Mouse (Mus musculus) adrenal gland, postnatal 36 days (tissue): ENCODE data around the gene Pes1. TPM values are rescaled to one million over a fixed set of nuclear protein-coding genes. Genes with fewer than 3 reads are reported as not detected.

Experiments
- DNase-seq, 2 experiments: peaks; one replicate each; pipeline ENCODE4 v3.0.0; 2021; ENCODE audit warnings: mixed read lengths in 1 of 2
- total RNA-seq, 2 experiments: library from RNA; stranded (reverse); gene quantifications; 2 replicates each; pipeline ENCODE4 v1.2.3; 2021

Gene Pes1
- total RNA-seq, 2 experiments from 2014 or later, result 62.0 to 64.2 TPM

- DNase-seq, result peak in 1 of 2 experiments; percentile 9
These were observed 620 bp upstream of the Pes1 start for GRCm38 (mm10) chr11:3963155-3963554.

- no peak for DNase-seq
These were observed 819 bp downstream of the Pes1 start for GRCm38 (mm10) chr11:3964416-3965172.

DNA sequence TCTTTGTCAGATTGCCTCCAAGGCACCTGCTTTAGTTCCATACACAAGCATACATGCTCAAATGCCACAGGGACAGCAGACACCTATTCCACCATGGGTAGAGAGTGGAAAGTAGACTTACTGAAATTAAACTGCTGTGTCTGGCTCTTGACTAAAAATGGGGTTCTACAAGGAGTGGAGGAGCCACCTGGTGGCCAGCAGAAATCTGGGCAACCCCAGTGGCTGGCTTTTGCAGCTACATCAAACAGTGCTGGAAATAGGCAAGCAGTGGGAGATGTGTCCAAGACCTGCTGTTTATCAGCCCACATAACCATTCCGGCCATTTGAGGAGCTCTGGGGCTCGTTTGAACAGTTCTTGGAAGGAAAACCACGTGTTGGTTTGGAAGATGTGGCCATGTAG is 6.1 kb downstream of the Pes1 start:
- DNase-seq, result no peak

- no peak for DNase-seq
These were observed 6.6 kb downstream of the Pes1 start for GRCm38 (mm10) chr11:3970361-3970760.

DNA sequence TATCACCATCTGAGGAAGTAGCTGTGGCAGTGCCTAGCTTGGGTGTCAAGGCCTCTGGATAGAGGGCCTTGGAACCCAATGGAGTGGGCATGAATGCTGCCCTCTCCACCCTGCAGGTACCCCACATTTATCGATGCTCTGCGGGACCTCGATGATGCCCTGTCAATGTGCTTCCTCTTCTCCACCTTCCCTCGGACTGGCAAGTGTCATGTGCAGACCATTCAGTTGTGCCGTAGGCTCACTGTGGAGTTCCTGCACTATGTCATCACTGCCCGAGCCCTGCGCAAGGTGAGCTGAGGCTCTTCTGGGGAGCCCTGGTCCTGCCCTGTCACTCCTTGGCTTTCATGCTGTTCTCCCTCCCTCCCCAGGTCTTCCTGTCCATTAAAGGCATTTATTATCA is 9.3 kb downstream of the Pes1 start:
- no peak for DNase-seq

DNA sequence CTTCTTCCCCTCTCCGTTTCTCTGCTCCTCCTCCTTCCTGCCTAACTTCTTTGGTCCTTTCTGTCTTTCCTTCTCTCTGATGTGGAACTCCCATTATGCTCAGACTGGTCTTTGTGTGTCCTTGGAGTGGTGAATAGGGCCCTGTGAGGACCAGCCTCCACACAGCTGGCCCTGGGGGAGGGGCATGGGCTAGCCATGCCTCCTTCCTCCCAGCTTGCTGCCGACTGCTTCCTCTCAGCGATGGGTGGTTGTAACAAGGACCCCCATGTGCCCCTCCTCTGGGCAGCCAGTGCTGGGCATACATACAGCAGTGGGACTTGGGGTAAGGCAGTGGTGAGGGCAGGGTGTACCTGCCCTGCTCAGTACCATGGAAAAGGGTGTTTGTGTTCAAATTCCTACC is 10.5 kb downstream of the Pes1 start:
- DNase-seq, result no peak

- DNase-seq, result no peak
These were observed 12.9 kb downstream of the Pes1 start, which contains the start of gene 4930556J24Rik for GRCm38 (mm10) chr11:3976678-3977077. 4930556J24Rik (minus strand) TSS chr11:3976778.

DNA sequence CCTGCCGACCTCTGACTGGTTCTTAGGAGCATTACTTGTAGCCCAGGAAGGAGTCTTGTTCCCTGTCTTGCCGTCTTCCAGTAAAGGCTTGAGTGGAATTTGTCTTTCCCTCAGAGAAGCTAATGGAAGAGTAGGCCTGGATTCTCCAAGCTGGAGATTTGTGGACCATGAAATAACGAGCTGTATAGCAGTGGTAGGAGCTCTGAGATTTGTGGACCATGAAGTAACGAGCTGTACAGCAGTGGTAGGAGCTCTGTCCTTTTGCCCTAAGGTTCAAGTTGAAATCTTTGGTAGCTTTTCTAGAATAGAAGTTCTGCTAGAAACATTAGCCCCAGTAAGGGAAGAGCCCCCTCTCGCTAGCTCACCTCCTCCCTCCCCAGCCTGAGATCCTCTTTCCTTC is 14.6 kb downstream of the Pes1 start:
- no peak for DNase-seq

DNA sequence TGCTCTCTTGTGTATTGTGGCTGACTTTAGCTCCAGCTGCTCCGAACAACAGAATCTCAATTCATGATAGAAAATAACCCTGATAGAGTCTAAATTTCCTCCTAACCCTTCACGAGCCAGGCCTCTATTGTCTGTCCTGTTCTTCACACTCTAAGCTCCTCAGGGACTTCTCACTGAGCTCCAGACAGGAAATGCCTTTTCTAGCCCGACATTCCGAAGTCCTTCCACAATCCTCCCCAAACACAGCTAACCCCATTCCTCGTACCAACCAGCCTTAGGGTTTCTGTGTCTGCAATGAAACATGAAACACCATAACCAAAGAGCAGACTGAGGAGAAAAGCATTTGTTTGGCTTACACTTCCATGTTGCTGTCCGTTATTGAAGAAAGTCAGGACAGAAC is 17.8 kb downstream of the Pes1 start:
- DNase-seq, result no peak

DNA sequence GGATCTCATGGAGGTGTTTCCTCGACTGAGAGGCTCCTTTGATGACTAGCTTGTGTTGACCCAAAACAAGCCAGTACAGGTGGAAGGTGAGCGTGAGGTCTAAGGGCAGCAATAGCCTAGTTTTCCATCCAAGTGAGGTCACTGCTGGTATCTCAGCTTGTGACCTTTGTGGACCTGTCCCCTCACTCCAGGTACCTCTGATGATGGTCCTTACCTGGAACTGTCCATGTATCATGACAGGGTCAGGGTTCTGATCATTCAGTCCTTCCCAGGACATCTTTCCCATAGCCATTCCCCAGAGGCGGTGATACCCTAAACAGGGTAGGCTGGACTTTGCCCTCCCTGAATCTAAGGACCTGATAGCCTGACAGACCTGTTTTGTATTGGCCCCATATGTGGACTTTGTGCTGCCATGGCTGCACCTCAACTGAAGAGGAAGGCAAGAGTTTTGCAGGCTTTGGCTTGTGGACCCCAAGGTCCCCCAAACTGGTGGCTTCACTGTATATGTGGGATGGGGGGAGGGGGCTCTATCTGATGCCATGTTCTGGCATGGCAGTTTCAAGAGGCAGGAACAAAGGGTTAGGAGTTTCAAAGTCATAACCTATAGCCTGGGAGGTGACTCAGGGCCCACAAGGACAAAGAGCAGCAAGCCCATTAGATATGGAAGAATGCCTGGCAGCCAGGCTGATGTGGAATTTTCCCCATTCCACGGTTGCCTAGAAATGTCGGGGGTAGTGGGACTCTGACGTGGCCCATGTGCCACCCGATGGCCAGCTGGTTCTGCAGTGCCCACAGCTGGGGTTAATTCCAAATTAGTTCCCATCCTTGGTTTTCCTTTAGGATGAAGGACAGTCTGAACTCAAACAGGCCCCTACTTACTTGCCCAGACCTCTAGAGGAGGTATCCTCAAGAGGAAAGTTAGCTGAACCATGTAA is 18.8 kb downstream of the Pes1 start:
- peak in 1 of 2 experiments; percentile 17 for DNase-seq

- no peak for DNase-seq
These were observed 19.6 kb downstream of the Pes1 start, which contains the start of gene Gal3st1 for GRCm38 (mm10) chr11:3983291-3983862. Gal3st1 (plus strand) TSS chr11:3983636.

- DNase-seq, result no peak
These were observed 20.3 kb downstream of the Pes1 start for GRCm38 (mm10) chr11:3983863-3984745.

GRCm38 (mm10) chr11:3989748-3990147 is 26.0 kb downstream of the Pes1 start:
- DNase-seq, result no peak

DNA sequence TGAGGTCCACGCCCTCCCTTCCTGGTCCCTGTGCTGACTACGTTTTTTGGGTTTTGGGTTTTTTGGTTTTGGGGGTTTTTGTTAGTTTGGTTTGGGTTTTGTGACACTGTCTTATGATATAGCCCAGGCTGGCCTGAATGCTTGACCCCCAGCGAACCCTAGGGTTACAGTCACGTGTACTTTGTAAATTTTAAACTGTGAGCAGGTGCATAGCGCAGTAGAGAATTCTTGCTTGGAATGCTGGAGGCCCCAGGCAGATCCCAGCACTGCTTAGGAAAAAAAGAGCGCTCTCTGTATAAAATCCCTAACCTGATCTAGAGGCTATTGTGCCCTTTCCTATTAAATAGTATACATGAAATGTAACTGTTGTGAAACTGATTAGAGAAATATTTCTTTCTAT is 29.4 kb downstream of the Pes1 start:
- DNase-seq, result no peak

DNA sequence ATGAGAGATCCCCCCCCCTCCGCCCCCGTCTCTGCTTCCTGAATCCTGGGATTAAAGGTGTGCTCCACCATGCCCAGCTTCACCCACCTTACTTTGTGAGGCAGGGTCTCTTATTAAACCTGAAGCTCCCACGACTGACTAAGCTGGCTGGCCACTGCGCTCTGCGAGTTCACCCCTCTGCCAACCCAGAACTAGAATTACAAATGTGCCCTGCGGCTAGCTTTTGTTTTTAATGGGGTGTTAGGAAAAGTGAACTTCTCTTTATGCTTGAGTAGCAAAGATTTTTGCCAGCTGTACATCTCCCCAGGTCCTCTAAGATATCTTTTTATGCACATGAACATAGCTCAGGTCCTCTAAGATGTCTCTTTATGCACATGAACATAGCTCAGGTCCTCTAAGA is 30.1 kb downstream of the Pes1 start:
- DNase-seq, result no peak

DNA sequence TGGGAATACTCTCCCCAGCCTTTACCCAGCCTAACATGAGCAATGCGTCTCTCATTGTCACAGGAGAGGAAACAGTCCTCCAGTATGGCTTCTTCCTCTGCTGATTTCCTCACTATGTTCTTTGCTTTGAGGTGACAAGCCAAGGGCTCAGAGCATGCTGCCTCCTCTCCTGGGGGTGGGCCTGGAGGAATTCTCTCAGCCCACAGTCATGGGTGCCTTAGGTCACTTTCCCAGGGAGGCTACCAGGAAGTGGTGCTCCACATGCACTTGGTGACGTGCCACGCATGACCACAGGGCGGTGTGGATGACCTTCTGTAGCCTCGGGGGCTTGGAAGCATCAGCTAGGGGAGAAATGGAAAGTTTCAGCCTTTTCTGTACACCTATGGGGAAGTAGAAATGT is 31.7 kb downstream of the Pes1 start:
- DNase-seq, result no peak

GRCm38 (mm10) chr11:3996840-3997239 is 33.1 kb downstream of the Pes1 start:
- no peak for DNase-seq

- peak in 1 of 2 experiments; percentile 6 for DNase-seq
These were observed 34.4 kb downstream of the Pes1 start for GRCm38 (mm10) chr11:3997978-3998720.

- no peak for DNase-seq
These were observed 35.8 kb downstream of the Pes1 start for GRCm38 (mm10) chr11:3999547-3999946.

- DNase-seq, result peak; percentile 75 to 76
These were observed 37.8 kb downstream of the Pes1 start for GRCm38 (mm10) chr11:4001603-4002002.
